Mouse (Mus musculus): ENCODE results near the gene Lrcol1.

DNA sequence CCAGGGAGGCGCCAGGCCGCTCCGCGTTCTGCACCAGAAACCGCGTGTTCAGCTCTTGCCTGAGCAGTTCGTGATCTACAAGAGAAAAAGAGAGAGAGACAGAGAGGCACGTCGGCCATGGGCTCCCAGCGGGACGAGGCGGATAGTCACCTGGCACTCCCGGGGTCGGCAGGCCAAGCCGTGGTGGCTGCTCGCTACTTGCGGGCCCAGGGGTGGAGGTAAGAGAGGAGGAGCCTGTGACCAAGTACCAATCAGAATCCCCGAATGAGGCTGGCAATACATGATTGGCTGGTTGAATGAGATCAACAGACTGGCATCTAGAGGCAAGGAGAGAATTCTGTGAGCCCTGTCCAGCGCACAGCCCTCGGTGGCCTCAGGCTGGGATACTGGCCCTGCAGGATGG, 33.7 kb downstream of the Lrcol1 start:
- no peak for TF ChIP-seq CTCF (IDR thresholded peaks at IDR 0.05; ENCODE audit: borderline replicate concordance, control insufficient read depth, extremely low read depth, insufficient read depth, low read length, poor library complexity)
- no peak for TF ChIP-seq POLR2A (IDR thresholded peaks at IDR 0.05; ENCODE audit: control insufficient read depth, extremely low read depth, insufficient read depth, low read length, poor library complexity)
